Mouse (Mus musculus): ENCODE results near the gene Tbc1d10a.
"Not testable (repeated sequence)": the region's sequence is repeated elsewhere in the genome, so short reads cannot be mapped to it uniquely, and the experiment has no call there.

Tbc1d10a gene

GRCm38 (mm10) chr11:4182061-4182460 is 4.5 kb upstream of the Tbc1d10a start:
- intact Hi-C loops (cut with DNase I): no loop called here

GRCm38 (mm10) chr11:4183511-4183910 is 3.1 kb upstream of the Tbc1d10a start:
- intact Hi-C loops (cut with DNase I): no loop called here

GRCm38 (mm10) chr11:4184251-4184952 is 2.2 kb upstream of the Tbc1d10a start:
- intact Hi-C loops (cut with DNase I): no loop called here

- intact Hi-C loops (cut with DNase I): not testable (repeated sequence)
Observed at GRCm38 (mm10) chr11:4185480-4185879, 1.1 kb upstream of the Tbc1d10a start.

- intact Hi-C loops (cut with DNase I): loop anchor here (1.0 kb wide), 1 partner anchor 29 kb away; no protein-coding TSS in a partner anchor
Observed at GRCm38 (mm10) chr11:4187318-4187700, 720 bp downstream of the Tbc1d10a start.

- intact Hi-C loops (cut with DNase I): no loop called here
Observed at GRCm38 (mm10) chr11:4189182-4189581, 2.6 kb downstream of the Tbc1d10a start.

- intact Hi-C loops (cut with DNase I): no loop called here
Observed at GRCm38 (mm10) chr11:4190677-4191076, 4.1 kb downstream of the Tbc1d10a start.

GRCm38 (mm10) chr11:4192757-4193156 is 6.2 kb downstream of the Tbc1d10a start:
- intact Hi-C loops (cut with DNase I): no loop called here

GRCm38 (mm10) chr11:4193420-4193819 is 6.8 kb downstream of the Tbc1d10a start:
- intact Hi-C loops (cut with DNase I): no loop called here

- intact Hi-C loops (cut with DNase I): no loop called here
Observed at GRCm38 (mm10) chr11:4195597-4196031, 9.0 kb downstream of the Tbc1d10a start.

- intact Hi-C loops (cut with DNase I): no loop called here
Observed at GRCm38 (mm10) chr11:4196636-4197035, 10.0 kb downstream of the Tbc1d10a start.

GRCm38 (mm10) chr11:4197691-4198090 is 11.1 kb downstream of the Tbc1d10a start:
- intact Hi-C loops (cut with DNase I): no loop called here

GRCm38 (mm10) chr11:4201981-4202700 is 15.6 kb downstream of the Tbc1d10a start:
- intact Hi-C loops (cut with DNase I): no loop called here

- intact Hi-C loops (cut with DNase I): no loop called here
Observed at GRCm38 (mm10) chr11:4202995-4203704, 16.6 kb downstream of the Tbc1d10a start.

GRCm38 (mm10) chr11:4203705-4204074 is 17.1 kb downstream of the Tbc1d10a start:
- intact Hi-C loops (cut with DNase I): no loop called here

GRCm38 (mm10) chr11:4205097-4205655 is 18.6 kb downstream of the Tbc1d10a start:
- intact Hi-C loops (cut with DNase I): no loop called here

GRCm38 (mm10) chr11:4205951-4206350 is 19.4 kb downstream of the Tbc1d10a start:
- intact Hi-C loops (cut with DNase I): no loop called here

GRCm38 (mm10) chr11:4206563-4206962 is 20.0 kb downstream of the Tbc1d10a start:
- intact Hi-C loops (cut with DNase I): no loop called here

GRCm38 (mm10) chr11:4207655-4208054 is 21.1 kb downstream of the Tbc1d10a start:
- intact Hi-C loops (cut with DNase I): no loop called here

GRCm38 (mm10) chr11:4209556-4209955 is 23.0 kb downstream of the Tbc1d10a start:
- intact Hi-C loops (cut with DNase I): no loop called here

- intact Hi-C loops (cut with DNase I): loop anchor here (10.0 kb wide), 1 partner anchor 46 kb away; the partner anchor contains the start of genes Ccdc157 and Sf3a1
Observed at GRCm38 (mm10) chr11:4210786-4211185, 24.2 kb downstream of the Tbc1d10a start.

GRCm38 (mm10) chr11:4213107-4213506 is 26.5 kb downstream of the Tbc1d10a start:
- intact Hi-C loops (cut with DNase I): loop anchor here (10.0 kb wide), 1 partner anchor 48 kb away; the partner anchor contains the start of genes Ccdc157 and Sf3a1
